Mouse (Mus musculus) c-Kit-positive CD71-negative TER-119-negative erythroid progenitor cells, embryonic 14.5 days (primary cell): ENCODE data around the gene Schip1.
A peak's percentile ranks its signal among the peaks of the same experiment; 100 is the strongest.
"Not testable (repeated sequence)": the region's sequence is repeated elsewhere in the genome, so short reads cannot be mapped to it uniquely, and the experiment has no call there.

ENCODE experiments used
- DNase-seq: peaks from one replicate; pipeline ENCODE4 v3.0.0-alpha.2; 2013; ENCODE audit warnings: low read depth

Schip1 gene

GRCm38 (mm10) chr3:68064731-68065130 lies at the start of gene Schip1:
Gene Schip1, plus strand, starts transcription at chr3:68064802.
- no peak for DNase-seq

- DNase-seq = no peak
Measured at GRCm38 (mm10) chr3:68015786-68016185, 48.8 kb upstream of the Schip1 start.

- no peak for DNase-seq
Measured at GRCm38 (mm10) chr3:68019401-68019800, 45.2 kb upstream of the Schip1 start.

- no peak for DNase-seq
Measured at GRCm38 (mm10) chr3:68036097-68036496, 28.5 kb upstream of the Schip1 start.

- DNase-seq = no peak
Measured at GRCm38 (mm10) chr3:68042951-68043350, 21.7 kb upstream of the Schip1 start.

GRCm38 (mm10) chr3:68045475-68046416 lies 18.9 kb upstream of the Schip1 start:
- no peak for DNase-seq

GRCm38 (mm10) chr3:68053538-68053937 lies 11.1 kb upstream of the Schip1 start:
- peak; percentile 43 for DNase-seq

- DNase-seq = no peak
Measured at GRCm38 (mm10) chr3:68055071-68055470, 9.5 kb upstream of the Schip1 start.

GRCm38 (mm10) chr3:68056373-68057275 lies 8.0 kb upstream of the Schip1 start:
- DNase-seq = peak; percentile 57

- no peak for DNase-seq
Measured at GRCm38 (mm10) chr3:68059162-68059800, 5.3 kb upstream of the Schip1 start.

- no peak for DNase-seq
Measured at GRCm38 (mm10) chr3:68071395-68072386, 7.1 kb downstream of the Schip1 start.

GRCm38 (mm10) chr3:68077406-68077805 lies 12.8 kb downstream of the Schip1 start:
- no peak for DNase-seq

GRCm38 (mm10) chr3:68085024-68085423 lies 20.4 kb downstream of the Schip1 start:
- DNase-seq = no peak

GRCm38 (mm10) chr3:68092108-68092507 lies 27.5 kb downstream of the Schip1 start:
- DNase-seq = no peak

GRCm38 (mm10) chr3:68096724-68097431 lies 32.3 kb downstream of the Schip1 start:
- no peak for DNase-seq

- DNase-seq = not testable (repeated sequence)
Measured at GRCm38 (mm10) chr3:68099561-68099960, 35.0 kb downstream of the Schip1 start.

GRCm38 (mm10) chr3:68101343-68101742 lies 36.7 kb downstream of the Schip1 start:
- no peak for DNase-seq

- DNase-seq = no peak
Measured at GRCm38 (mm10) chr3:68105081-68105685, 40.6 kb downstream of the Schip1 start.

GRCm38 (mm10) chr3:68121338-68121737 lies 56.7 kb downstream of the Schip1 start:
- no peak for DNase-seq
